Mouse (Mus musculus): Measurements from ENCODE around the gene Lrr1. TPM values are rescaled to one million over a fixed set of nuclear protein-coding genes. Genes with fewer than 3 reads are reported as not detected.
"Not testable (repeated sequence)": the region's sequence is repeated elsewhere in the genome, so short reads cannot be mapped to it uniquely, and the experiment has no call there.

The Lrr1 gene
- polyA plus RNA-seq, 1 experiment from 2014 or later = 21.1 TPM

- H3K4me1 ChIP-seq (ENCODE audit: insufficient read depth, low read length) = no peaks in the 10 kb centered on the region
- ATAC-seq (ENCODE audit: low FRiP score, low TSS enrichment) = no peak
- H3K27ac ChIP-seq (ENCODE audit: low read length) = no peak overlapping the region
- H3K27me3 ChIP-seq (ENCODE audit: insufficient read depth, low read length) = no peaks in the 10 kb centered on the region
- 94% methylated on average over 3 of the region's 3 CpGs for WGBS
- no peaks in the 10 kb centered on the region for H3K9me3 ChIP-seq (ENCODE audit: low read length)
- no peak overlapping the region for H3K4me2 ChIP-seq (replicated peaks; ENCODE audit: low read depth, low read length)
- H3K9ac ChIP-seq (replicated peaks; ENCODE audit: low read length) = no peak overlapping the region
- H3K36me3 ChIP-seq (ENCODE audit: insufficient read depth, low read length) = no peaks in the 10 kb centered on the region
- H3K4me3 ChIP-seq (ENCODE audit: low read length) = no peak overlapping the region
Measured at GRCm38 (mm10) chr12:69139201-69139600, 29.4 kb upstream of the Lrr1 start.

- Histone ChIP-seq H3K36me3 (ENCODE audit: insufficient read depth, low read length) (no peaks in the 10 kb centered on the region), H3K4me2 (replicated peaks; ENCODE audit: low read depth, low read length) (no peak overlapping the region), H3K9me3 (ENCODE audit: low read length) (no peaks in the 10 kb centered on the region), H3K4me3 (ENCODE audit: low read length) (no peak overlapping the region), H3K9ac (replicated peaks; ENCODE audit: low read length) (no peak overlapping the region), H3K4me1 (ENCODE audit: insufficient read depth, low read length) (no peaks in the 10 kb centered on the region), H3K27me3 (ENCODE audit: insufficient read depth, low read length) (no peaks in the 10 kb centered on the region), H3K27ac (ENCODE audit: low read length) (no peak overlapping the region)
- ATAC-seq (ENCODE audit: low FRiP score, low TSS enrichment) = no peak
- 88% methylated on average over 7 of the region's 7 CpGs for WGBS
Measured at GRCm38 (mm10) chr12:69139841-69140240, 28.8 kb upstream of the Lrr1 start.

- 86% methylated on average over 6 of the region's 6 CpGs for WGBS
- H3K4me3 ChIP-seq (ENCODE audit: low read length) = no peak overlapping the region
- no peak overlapping the region for H3K9ac ChIP-seq (replicated peaks; ENCODE audit: low read length)
- ATAC-seq (ENCODE audit: low FRiP score, low TSS enrichment) = no peak
- no peaks in the 10 kb centered on the region for H3K36me3 ChIP-seq (ENCODE audit: insufficient read depth, low read length)
- no peak overlapping the region for H3K4me2 ChIP-seq (replicated peaks; ENCODE audit: low read depth, low read length)
- H3K9me3 ChIP-seq (ENCODE audit: low read length) = no peaks in the 10 kb centered on the region
- no peaks in the 10 kb centered on the region for H3K4me1 ChIP-seq (ENCODE audit: insufficient read depth, low read length)
- no peak overlapping the region for H3K27ac ChIP-seq (ENCODE audit: low read length)
- no peaks in the 10 kb centered on the region for H3K27me3 ChIP-seq (ENCODE audit: insufficient read depth, low read length)
Measured at GRCm38 (mm10) chr12:69143460-69143859, 25.2 kb upstream of the Lrr1 start.

GRCm38 (mm10) chr12:69147166-69147735 lies 21.4 kb upstream of the Lrr1 start:
- H3K27ac ChIP-seq (ENCODE audit: low read length) = no peak overlapping the region
- no peaks in the 10 kb centered on the region for H3K27me3 ChIP-seq (ENCODE audit: insufficient read depth, low read length)
- no peaks in the 10 kb centered on the region for H3K36me3 ChIP-seq (ENCODE audit: insufficient read depth, low read length)
- 94% methylated on average over 5 of the region's 5 CpGs for WGBS
- H3K9ac ChIP-seq (replicated peaks; ENCODE audit: low read length) = no peak overlapping the region
- no peak overlapping the region for H3K4me2 ChIP-seq (replicated peaks; ENCODE audit: low read depth, low read length)
- no peak for ATAC-seq (ENCODE audit: low FRiP score, low TSS enrichment)
- no peaks in the 10 kb centered on the region for H3K4me1 ChIP-seq (ENCODE audit: insufficient read depth, low read length)
- no peak overlapping the region for H3K4me3 ChIP-seq (ENCODE audit: low read length)
- no peaks in the 10 kb centered on the region for H3K9me3 ChIP-seq (ENCODE audit: low read length)

- ATAC-seq (ENCODE audit: low FRiP score, low TSS enrichment) = no peak
- H3K9ac ChIP-seq (replicated peaks; ENCODE audit: low read length) = no peak overlapping the region
- no peaks in the 10 kb centered on the region for H3K36me3 ChIP-seq (ENCODE audit: insufficient read depth, low read length)
- no peaks in the 10 kb centered on the region for H3K27me3 ChIP-seq (ENCODE audit: insufficient read depth, low read length)
- no peaks in the 10 kb centered on the region for H3K9me3 ChIP-seq (ENCODE audit: low read length)
- 82% methylated on average over 13 of the region's 13 CpGs for WGBS
- no peak overlapping the region for H3K4me3 ChIP-seq (ENCODE audit: low read length)
- H3K27ac ChIP-seq (ENCODE audit: low read length) = no peak overlapping the region
- no peak overlapping the region for H3K4me2 ChIP-seq (replicated peaks; ENCODE audit: low read depth, low read length)
- H3K4me1 ChIP-seq (ENCODE audit: insufficient read depth, low read length) = no peaks in the 10 kb centered on the region
Measured at GRCm38 (mm10) chr12:69150049-69150448, 18.6 kb upstream of the Lrr1 start.

GRCm38 (mm10) chr12:69155923-69156322 lies 12.7 kb upstream of the Lrr1 start:
- H3K4me3 ChIP-seq (ENCODE audit: low read length) = no peak overlapping the region
- H3K27ac ChIP-seq (ENCODE audit: low read length) = no peak overlapping the region
- no peak overlapping the region for H3K9ac ChIP-seq (replicated peaks; ENCODE audit: low read length)
- no peaks in the 10 kb centered on the region for H3K9me3 ChIP-seq (ENCODE audit: low read length)
- H3K27me3 ChIP-seq (ENCODE audit: insufficient read depth, low read length) = no peaks in the 10 kb centered on the region
- peaks cover 6% of the 10 kb centered on the region; the same call in 1 of the 2 replicates for H3K4me1 ChIP-seq (ENCODE audit: insufficient read depth, low read length)
- H3K4me2 ChIP-seq (replicated peaks; ENCODE audit: low read depth, low read length) = no peak overlapping the region
- no peak for ATAC-seq (ENCODE audit: low FRiP score, low TSS enrichment)
- peaks cover 18% of the 10 kb centered on the region for H3K36me3 ChIP-seq (ENCODE audit: insufficient read depth, low read length)
- WGBS = 84% methylated on average over 2 of the region's 2 CpGs

GRCm38 (mm10) chr12:69156436-69156835 lies 12.2 kb upstream of the Lrr1 start:
- no peak for ATAC-seq (ENCODE audit: low FRiP score, low TSS enrichment)
- Histone ChIP-seq H3K36me3 (ENCODE audit: insufficient read depth, low read length) (peaks cover 18% of the 10 kb centered on the region), H3K4me3 (ENCODE audit: low read length) (no peak overlapping the region), H3K4me1 (ENCODE audit: insufficient read depth, low read length) (peaks cover 6% of the 10 kb centered on the region; the same call in 1 of the 2 replicates), H3K27me3 (ENCODE audit: insufficient read depth, low read length) (no peaks in the 10 kb centered on the region), H3K9me3 (ENCODE audit: low read length) (no peaks in the 10 kb centered on the region), H3K9ac (replicated peaks; ENCODE audit: low read length) (no peak overlapping the region), H3K27ac (ENCODE audit: low read length) (no peak overlapping the region), H3K4me2 (replicated peaks; ENCODE audit: low read depth, low read length) (no peak overlapping the region)
- 88% methylated on average over 4 of the region's 4 CpGs for WGBS

- 98% methylated on average over 2 of the region's 2 CpGs for WGBS
- no peak overlapping the region for H3K9ac ChIP-seq (replicated peaks; ENCODE audit: low read length)
- H3K4me3 ChIP-seq (ENCODE audit: low read length) = 0 out of 2 replicates have a peak overlapping the region, but pooled peaks have one; percentile 80
- no peaks in the 10 kb centered on the region for H3K27me3 ChIP-seq (ENCODE audit: insufficient read depth, low read length)
- H3K4me1 ChIP-seq (ENCODE audit: insufficient read depth, low read length) = peaks cover 6% of the 10 kb centered on the region; the same call in 1 of the 2 replicates
- H3K4me2 ChIP-seq (replicated peaks; ENCODE audit: low read depth, low read length) = no peak overlapping the region
- H3K36me3 ChIP-seq (ENCODE audit: insufficient read depth, low read length) = peaks cover 18% of the 10 kb centered on the region
- no peak overlapping the region for H3K27ac ChIP-seq (ENCODE audit: low read length)
- no peaks in the 10 kb centered on the region for H3K9me3 ChIP-seq (ENCODE audit: low read length)
- ATAC-seq (ENCODE audit: low FRiP score, low TSS enrichment) = no peak
Measured at GRCm38 (mm10) chr12:69157107-69157506, 11.5 kb upstream of the Lrr1 start.

GRCm38 (mm10) chr12:69158366-69158764 lies 10.2 kb upstream of the Lrr1 start:
- Histone ChIP-seq H3K36me3 (ENCODE audit: insufficient read depth, low read length) (peaks cover 18% of the 10 kb centered on the region), H3K9me3 (ENCODE audit: low read length) (no peaks in the 10 kb centered on the region), H3K4me1 (ENCODE audit: insufficient read depth, low read length) (peaks cover 6% of the 10 kb centered on the region; the same call in 1 of the 2 replicates), H3K9ac (replicated peaks; ENCODE audit: low read length) (peak overlapping the region; percentile 87), H3K27ac (ENCODE audit: low read length) (peak overlapping the region; percentile 96), H3K27me3 (ENCODE audit: insufficient read depth, low read length) (no peaks in the 10 kb centered on the region), H3K4me2 (replicated peaks; ENCODE audit: low read depth, low read length) (peak overlapping the region; percentile 81), H3K4me3 (ENCODE audit: low read length) (peak overlapping the region; percentile 80)
- WGBS = under 1% methylated on average over 19 of the region's 19 CpGs
- ATAC-seq (ENCODE audit: low FRiP score, low TSS enrichment) = no peak; the same call in 1 of the 2 replicates

- peak; percentile 99 for ATAC-seq (ENCODE audit: low FRiP score, low TSS enrichment)
- WGBS = under 1% methylated on average over 45 of the region's 68 CpGs
Measured at GRCm38 (mm10) chr12:69158765-69159577, 9.6 kb upstream of the Lrr1 start, which contains the start of gene Rps29. Gene Rps29, minus strand, starts transcription at chr12:69159186.

More at GRCm38 (mm10) chr12:69158765-69159577, 9.6 kb upstream of the Lrr1 start, which contains the start of gene Rps29:
- Histone ChIP-seq H3K36me3 (ENCODE audit: insufficient read depth, low read length) (peaks cover 18% of the 10 kb centered on the region), H3K4me3 (ENCODE audit: low read length) (peak within 1 kb of the TSS; percentile 80), H3K9ac (replicated peaks; ENCODE audit: low read length) (peak within 1 kb of the TSS; percentile 87), H3K27ac (ENCODE audit: low read length) (peak within 1 kb of the TSS; percentile 96), H3K4me2 (replicated peaks; ENCODE audit: low read depth, low read length) (peak within 1 kb of the TSS; percentile 81)
- H3K4me1 ChIP-seq (ENCODE audit: insufficient read depth, low read length); H3K27me3 ChIP-seq (ENCODE audit: insufficient read depth, low read length); H3K9me3 ChIP-seq (ENCODE audit: low read length): not testable (repeated sequence)

All from kidney, embryonic 16.5 days (tissue).